Mouse (Mus musculus) embryonic facial prominence, embryonic 15.5 days (tissue): Measurements from ENCODE around the gene Atp8a2. TPM values are rescaled to one million over a fixed set of nuclear protein-coding genes. Genes with fewer than 3 reads are reported as not detected.

Source experiments
- ATAC-seq: fragments of 200-750 bp; cut with Nextera tagmentation; 2 replicates; pipeline ENCODE4 v1.8.0; 2017; ENCODE audit warnings: low read depth, moderate TSS enrichment; ENCODE audit not compliant: insufficient number of reproducible peaks, low FRiP score, low TSS enrichment
- H3K27ac ChIP-seq: fragments of 300-500 bp; sonication (generic); replicated peaks from 2 replicates; pipeline ENCODE4 v1.5.1; 2015; ENCODE audit warnings: mild to moderate bottlenecking, inconsistent platforms
- H3K27me3 ChIP-seq: fragments of 300-500 bp; sonication (generic); 2 replicates; pipeline ENCODE4 v1.6.1; 2015; ENCODE audit warnings: inconsistent platforms
- H3K36me3 ChIP-seq: fragments of 300-500 bp; sonication (generic); 2 replicates; pipeline ENCODE4 v1.6.1; 2015; ENCODE audit warnings: mild to moderate bottlenecking, inconsistent platforms
- H3K4me1 ChIP-seq: fragments of 300-500 bp; sonication (generic); 2 replicates; pipeline ENCODE4 v1.6.1; 2015; ENCODE audit warnings: inconsistent platforms
- H3K4me2 ChIP-seq: fragments of 300-500 bp; sonication (generic); replicated peaks from 2 replicates; pipeline ENCODE4 v1.6.1; 2015; ENCODE audit warnings: mild to moderate bottlenecking, inconsistent platforms
- H3K4me3 ChIP-seq: fragments of 300-500 bp; sonication (generic); replicated peaks from 2 replicates; pipeline ENCODE4 v1.5.1; 2015; ENCODE audit warnings: mild to moderate bottlenecking, inconsistent platforms
- H3K9ac ChIP-seq: fragments of 300-500 bp; sonication (generic); 2 replicates; pipeline ENCODE4 v1.6.1; 2015; ENCODE audit warnings: inconsistent platforms
- H3K9me3 ChIP-seq: fragments of 300-500 bp; sonication (generic); replicated peaks from 2 replicates; pipeline ENCODE4 v1.6.1; 2016; ENCODE audit warnings: inconsistent platforms
- WGBS: fragments of 180-500 bp; shearing (Covaris S2); methylation state at CpG from one replicate; pipeline ENCODE4 v1.1.7; 2015; 5-methylcytosine and 5-hydroxymethylcytosine counted together
- polyA plus RNA-seq: library from polyadenylated mRNA; unstranded; fragments of >200 nt; fragmentation: Nextera tagmentation; extraction: Ambion mirVana; gene quantifications from 2 replicates; pipeline ENCODE4 v1.2.1, GENCODE M21; 2015

Atp8a2 gene
- polyA plus RNA-seq, 1 experiment from 2014 or later: 3.2 TPM

DNA sequence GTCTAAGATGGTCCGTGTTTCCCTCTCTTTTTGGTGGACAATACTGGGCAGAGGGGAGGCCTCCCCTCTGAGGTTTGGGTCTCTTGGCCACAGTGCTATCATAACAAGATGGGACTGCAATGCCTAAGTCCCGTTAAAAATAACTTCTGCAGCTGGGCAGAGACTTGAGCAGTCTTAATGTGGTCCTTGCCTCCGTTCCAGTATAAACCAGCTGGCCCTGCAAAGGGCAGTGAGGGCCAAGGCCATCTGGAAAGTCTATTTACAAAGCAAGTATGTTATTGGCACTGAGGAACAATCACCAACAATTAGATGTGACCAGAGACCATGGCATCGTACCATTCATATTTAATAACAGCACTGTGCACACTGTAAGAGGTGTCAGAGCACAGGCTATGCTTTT, 521.6 kb downstream of the Atp8a2 start:
- Histone ChIP-seq H3K36me3 (no peaks in the 10 kb centered on the region), H3K4me3 (no peak overlapping the region), H3K4me1 (peaks cover 7% of the 10 kb centered on the region), H3K4me2 (no peak overlapping the region), H3K27me3 (0 out of 2 replicates have a peak, but pooled peaks cover 2% of the 10 kb centered on the region), H3K27ac (no peak overlapping the region), H3K9me3 (no peaks in the 10 kb centered on the region), H3K9ac (no peak overlapping the region)
- 71% methylated on average over 4 of the region's 4 CpGs for WGBS
- ATAC-seq: no peak

DNA sequence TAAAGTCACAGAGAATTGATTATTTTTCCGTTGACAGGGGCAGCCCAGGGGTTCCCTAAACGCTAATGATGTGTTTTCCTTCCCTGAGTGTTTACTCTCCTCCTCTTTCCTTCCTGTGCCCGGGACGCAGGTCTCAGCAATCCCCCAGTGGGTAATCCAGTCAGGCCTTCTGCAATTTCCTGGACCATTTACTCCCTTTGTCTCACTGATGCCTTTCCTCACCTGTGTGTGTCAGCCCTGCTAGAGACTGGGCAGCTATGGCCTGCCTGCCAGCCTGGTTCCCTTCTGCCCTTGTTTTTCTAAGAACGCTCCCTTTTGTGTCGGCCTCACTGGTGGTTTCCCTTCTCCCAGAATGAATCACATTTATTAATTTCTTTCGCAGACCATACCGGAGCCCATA, 522.4 kb downstream of the Atp8a2 start:
- H3K4me2 ChIP-seq: no peak overlapping the region
- no peak overlapping the region for H3K4me3 ChIP-seq
- H3K27ac ChIP-seq: no peak overlapping the region
- H3K9ac ChIP-seq: peak overlapping the region; percentile 9; the same call in 1 of the 2 replicates
- no peaks in the 10 kb centered on the region for H3K36me3 ChIP-seq
- no peak for ATAC-seq
- H3K9me3 ChIP-seq: no peaks in the 10 kb centered on the region
- H3K27me3 ChIP-seq: 0 out of 2 replicates have a peak, but pooled peaks cover 2% of the 10 kb centered on the region
- WGBS: 26% methylated on average over 8 of the region's 8 CpGs
- H3K4me1 ChIP-seq: peaks cover 7% of the 10 kb centered on the region

DNA sequence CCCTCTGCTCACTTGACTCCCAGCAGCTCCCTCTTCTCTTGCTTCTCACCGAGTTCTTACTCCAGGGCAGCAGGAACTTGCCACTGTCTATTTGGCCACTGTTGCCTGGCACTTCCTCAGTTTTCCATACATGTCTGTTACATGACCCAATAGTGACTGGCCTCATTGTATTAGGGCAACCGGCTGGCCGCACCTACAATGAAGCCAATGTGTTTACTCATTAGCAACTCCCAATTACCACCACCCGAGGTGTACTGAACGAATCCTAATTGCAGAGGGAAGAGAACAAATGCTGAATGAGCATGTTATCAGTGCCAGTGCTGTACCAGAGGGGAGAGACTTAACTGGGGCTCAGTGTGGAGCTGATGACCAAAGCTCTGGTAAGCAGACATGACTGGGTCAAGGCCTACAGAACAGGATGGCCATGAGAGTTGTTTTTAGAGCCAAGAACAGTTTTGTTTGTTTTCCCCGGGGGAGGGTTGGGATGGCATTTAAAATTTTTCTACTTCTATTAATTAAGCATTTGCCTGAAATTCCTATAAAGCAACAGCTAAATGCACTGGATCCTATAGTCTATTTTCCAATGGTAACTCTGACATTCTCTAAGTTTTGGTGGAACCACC, 524.0 kb downstream of the Atp8a2 start:
- 78% methylated on average over 6 of the region's 6 CpGs for WGBS
- Histone ChIP-seq H3K4me3 (no peak overlapping the region), H3K4me2 (no peak overlapping the region), H3K9me3 (no peaks in the 10 kb centered on the region), H3K4me1 (peaks cover 7% of the 10 kb centered on the region), H3K27ac (no peak overlapping the region), H3K9ac (no peak overlapping the region), H3K36me3 (no peaks in the 10 kb centered on the region), H3K27me3 (0 out of 2 replicates have a peak, but pooled peaks cover 2% of the 10 kb centered on the region)
- ATAC-seq: no peak

DNA sequence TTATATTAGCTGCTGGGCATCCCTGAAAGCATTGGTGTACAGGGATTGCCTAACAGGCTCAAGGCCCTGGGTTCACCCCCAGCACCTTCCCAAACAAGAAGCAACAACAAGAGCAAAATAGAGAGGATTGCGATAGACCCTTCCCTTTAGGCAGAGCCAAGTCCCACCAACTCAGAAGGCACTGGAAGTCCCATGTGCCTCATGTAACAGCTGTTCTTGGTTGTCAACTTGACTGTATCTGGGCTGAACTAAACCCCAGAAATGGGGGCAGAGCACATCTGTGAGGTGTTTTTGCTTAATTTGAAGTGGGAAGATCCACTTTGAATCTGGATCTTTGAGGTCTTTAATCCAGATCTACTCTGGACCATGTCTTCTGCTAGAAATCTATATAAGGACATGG, 539.9 kb downstream of the Atp8a2 start:
- H3K9me3 ChIP-seq: no peaks in the 10 kb centered on the region
- H3K27me3 ChIP-seq: no peaks in the 10 kb centered on the region
- H3K4me3 ChIP-seq: no peak overlapping the region
- no peaks in the 10 kb centered on the region for H3K4me1 ChIP-seq
- no peak overlapping the region for H3K27ac ChIP-seq
- no peak overlapping the region for H3K4me2 ChIP-seq
- H3K36me3 ChIP-seq: no peaks in the 10 kb centered on the region
- ATAC-seq: no peak
- WGBS: 85% methylated on average over 1 of the region's 1 CpGs
- H3K9ac ChIP-seq: no peak overlapping the region

DNA sequence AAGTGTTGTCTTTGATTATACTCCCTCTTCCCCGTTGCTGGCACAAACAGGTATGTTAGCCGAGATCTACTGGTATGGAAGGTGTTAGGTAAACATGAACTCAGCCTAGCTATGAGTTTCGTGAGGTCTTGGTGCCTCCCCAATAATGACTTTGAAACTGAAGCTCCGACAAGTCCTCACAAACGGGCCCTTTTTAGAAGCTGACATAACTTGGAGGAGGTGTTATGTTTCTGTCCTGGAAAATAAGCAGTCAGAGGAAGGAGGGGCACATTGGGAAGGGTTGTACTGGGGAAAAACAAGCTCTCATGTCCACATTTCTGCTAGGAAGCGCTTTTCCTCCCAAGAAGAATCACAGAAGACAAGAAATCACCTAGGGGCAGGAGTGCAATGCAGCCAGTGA, 540.4 kb downstream of the Atp8a2 start:
- H3K27me3 ChIP-seq: no peaks in the 10 kb centered on the region
- H3K27ac ChIP-seq: no peak overlapping the region
- H3K9ac ChIP-seq: no peak overlapping the region
- H3K4me2 ChIP-seq: no peak overlapping the region
- no peak overlapping the region for H3K4me3 ChIP-seq
- 51% methylated on average over 6 of the region's 6 CpGs for WGBS
- H3K9me3 ChIP-seq: no peaks in the 10 kb centered on the region
- no peak for ATAC-seq
- no peaks in the 10 kb centered on the region for H3K36me3 ChIP-seq
- H3K4me1 ChIP-seq: no peaks in the 10 kb centered on the region

GRCm38 (mm10) chr14:59649337-59649736, 547.6 kb downstream of the Atp8a2 start:
- Histone ChIP-seq H3K4me1 (peaks cover 16% of the 10 kb centered on the region; the same call in 1 of the 2 replicates), H3K4me3 (no peak overlapping the region), H3K9me3 (no peaks in the 10 kb centered on the region), H3K27me3 (no peaks in the 10 kb centered on the region), H3K27ac (no peak overlapping the region), H3K36me3 (no peaks in the 10 kb centered on the region), H3K9ac (no peak overlapping the region), H3K4me2 (no peak overlapping the region)
- ATAC-seq: no peak
- 70% methylated on average over 6 of the region's 6 CpGs for WGBS

GRCm38 (mm10) chr14:59648611-59649010, 548.4 kb downstream of the Atp8a2 start:
- 78% methylated on average over 10 of the region's 10 CpGs for WGBS
- Histone ChIP-seq H3K4me2 (no peak overlapping the region), H3K9me3 (no peaks in the 10 kb centered on the region), H3K9ac (no peak overlapping the region), H3K4me1 (peaks cover 16% of the 10 kb centered on the region; the same call in 1 of the 2 replicates), H3K36me3 (no peaks in the 10 kb centered on the region), H3K4me3 (no peak overlapping the region), H3K27me3 (no peaks in the 10 kb centered on the region), H3K27ac (no peak overlapping the region)
- ATAC-seq: no peak

DNA sequence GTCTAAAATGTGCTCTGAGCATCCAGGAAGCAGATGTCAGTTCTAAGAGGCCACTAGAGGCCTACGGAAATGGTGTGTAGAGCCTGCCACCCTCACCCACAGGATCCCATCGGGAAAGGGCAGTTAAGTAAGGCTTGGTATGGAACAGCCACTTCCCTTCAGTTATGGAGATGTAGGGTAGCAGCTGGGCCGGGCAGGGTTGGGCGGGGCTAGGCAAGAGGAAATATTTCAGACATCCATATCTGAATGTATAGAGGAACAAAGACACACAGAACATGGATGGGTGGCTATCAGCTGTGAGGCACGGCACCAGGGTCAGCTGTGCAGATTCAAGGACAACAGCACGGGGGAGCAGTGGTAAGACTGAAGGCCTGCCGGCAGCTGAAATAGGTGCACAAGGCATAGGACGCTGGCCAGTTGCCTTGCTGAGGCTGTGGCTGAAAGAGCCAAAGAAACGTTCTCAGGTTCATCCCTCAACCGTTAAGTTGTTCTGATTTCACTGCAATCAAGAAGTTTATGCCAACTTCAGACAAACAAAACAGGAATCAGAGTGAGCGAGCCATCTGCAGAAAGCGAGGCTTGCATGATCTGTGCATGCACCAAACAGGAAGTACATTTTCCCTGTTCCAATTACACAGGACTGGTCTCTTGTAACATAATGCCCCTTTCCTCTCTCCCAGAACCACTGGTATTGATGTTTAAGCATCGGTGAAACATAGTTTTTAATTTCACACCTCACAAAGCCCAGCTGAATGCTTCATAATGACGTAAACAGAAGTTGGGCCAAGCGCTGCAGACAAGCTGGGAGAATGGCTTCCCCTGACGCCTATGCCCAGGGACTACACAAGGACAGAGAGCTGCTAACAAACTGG, 549.9 kb downstream of the Atp8a2 start:
- 0 out of 2 replicates have a peak, but pooled peaks have one; percentile 23 for ATAC-seq
- WGBS: 55% methylated on average over 16 of the region's 16 CpGs
- H3K27me3 ChIP-seq: no peaks in the 10 kb centered on the region
- H3K4me2 ChIP-seq: no peak overlapping the region
- H3K9me3 ChIP-seq: no peaks in the 10 kb centered on the region
- H3K4me3 ChIP-seq: no peak overlapping the region
- no peak overlapping the region for H3K9ac ChIP-seq
- H3K36me3 ChIP-seq: no peaks in the 10 kb centered on the region
- no peak overlapping the region for H3K27ac ChIP-seq
- H3K4me1 ChIP-seq: peaks cover 16% of the 10 kb centered on the region; the same call in 1 of the 2 replicates

DNA sequence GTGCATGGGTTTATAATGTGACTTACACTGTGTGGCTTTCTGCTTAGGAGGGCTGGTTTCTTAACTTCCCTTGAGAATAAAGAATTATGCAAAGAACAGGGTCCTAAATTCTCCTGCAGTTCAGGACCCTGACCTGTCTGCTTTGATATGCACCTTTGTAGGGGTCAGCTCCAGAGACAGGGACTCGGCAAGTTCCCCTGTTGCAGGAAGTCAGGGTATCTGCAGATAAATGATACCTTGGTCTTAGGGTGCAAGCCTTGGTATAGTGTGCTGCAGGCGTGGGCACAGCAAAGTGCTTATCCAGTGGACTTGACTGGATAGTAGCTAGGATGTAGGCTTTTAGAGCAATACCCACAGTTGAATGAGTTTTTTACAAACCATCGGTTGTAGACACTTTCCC, 552.1 kb downstream of the Atp8a2 start:
- Histone ChIP-seq H3K9ac (no peak overlapping the region), H3K4me1 (peaks cover 17% of the 10 kb centered on the region; the same call in 1 of the 2 replicates), H3K4me2 (no peak overlapping the region), H3K27ac (no peak overlapping the region), H3K9me3 (no peaks in the 10 kb centered on the region), H3K4me3 (no peak overlapping the region), H3K27me3 (no peaks in the 10 kb centered on the region), H3K36me3 (no peaks in the 10 kb centered on the region)
- no peak for ATAC-seq
- 81% methylated on average over 3 of the region's 3 CpGs for WGBS

DNA sequence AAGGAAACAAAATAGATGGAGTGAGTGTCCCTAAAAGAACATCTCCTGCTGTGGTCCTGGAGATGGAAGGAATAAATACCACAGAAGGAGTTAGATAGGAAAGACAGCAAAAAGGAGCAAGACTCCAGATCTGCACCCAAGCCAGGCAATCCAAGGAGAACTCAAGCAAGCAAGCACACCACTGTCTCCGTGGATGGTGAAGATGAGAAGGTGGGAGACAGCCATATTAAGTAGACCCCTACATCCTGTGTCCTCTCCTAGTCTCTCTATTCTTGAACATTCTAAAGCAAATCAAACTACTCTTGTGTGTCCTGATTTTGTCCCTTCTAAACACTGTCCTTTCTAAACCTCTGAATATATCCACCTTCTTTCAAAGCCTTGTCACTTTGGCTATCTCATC, 552.8 kb downstream of the Atp8a2 start:
- Histone ChIP-seq H3K4me2 (no peak overlapping the region), H3K4me3 (no peak overlapping the region), H3K9me3 (no peaks in the 10 kb centered on the region), H3K27ac (no peak overlapping the region), H3K4me1 (peaks cover 19% of the 10 kb centered on the region), H3K9ac (no peak overlapping the region), H3K27me3 (no peaks in the 10 kb centered on the region), H3K36me3 (no peaks in the 10 kb centered on the region)
- no peak for ATAC-seq
- WGBS: 92% methylated on average over 1 of the region's 1 CpGs

GRCm38 (mm10) chr14:59643582-59643981, 553.4 kb downstream of the Atp8a2 start:
- no peak; the same call in 1 of the 2 replicates for ATAC-seq
- H3K4me2 ChIP-seq: no peak overlapping the region
- H3K36me3 ChIP-seq: no peaks in the 10 kb centered on the region
- no peak overlapping the region for H3K4me3 ChIP-seq
- 44% methylated on average over 12 of the region's 12 CpGs for WGBS
- H3K9ac ChIP-seq: no peak overlapping the region
- no peak overlapping the region for H3K27ac ChIP-seq
- no peaks in the 10 kb centered on the region for H3K9me3 ChIP-seq
- H3K4me1 ChIP-seq: peaks cover 16% of the 10 kb centered on the region
- no peaks in the 10 kb centered on the region for H3K27me3 ChIP-seq
